Mouse (Mus musculus): ENCODE data around the gene Amz2.

Gene Amz2

DNA sequence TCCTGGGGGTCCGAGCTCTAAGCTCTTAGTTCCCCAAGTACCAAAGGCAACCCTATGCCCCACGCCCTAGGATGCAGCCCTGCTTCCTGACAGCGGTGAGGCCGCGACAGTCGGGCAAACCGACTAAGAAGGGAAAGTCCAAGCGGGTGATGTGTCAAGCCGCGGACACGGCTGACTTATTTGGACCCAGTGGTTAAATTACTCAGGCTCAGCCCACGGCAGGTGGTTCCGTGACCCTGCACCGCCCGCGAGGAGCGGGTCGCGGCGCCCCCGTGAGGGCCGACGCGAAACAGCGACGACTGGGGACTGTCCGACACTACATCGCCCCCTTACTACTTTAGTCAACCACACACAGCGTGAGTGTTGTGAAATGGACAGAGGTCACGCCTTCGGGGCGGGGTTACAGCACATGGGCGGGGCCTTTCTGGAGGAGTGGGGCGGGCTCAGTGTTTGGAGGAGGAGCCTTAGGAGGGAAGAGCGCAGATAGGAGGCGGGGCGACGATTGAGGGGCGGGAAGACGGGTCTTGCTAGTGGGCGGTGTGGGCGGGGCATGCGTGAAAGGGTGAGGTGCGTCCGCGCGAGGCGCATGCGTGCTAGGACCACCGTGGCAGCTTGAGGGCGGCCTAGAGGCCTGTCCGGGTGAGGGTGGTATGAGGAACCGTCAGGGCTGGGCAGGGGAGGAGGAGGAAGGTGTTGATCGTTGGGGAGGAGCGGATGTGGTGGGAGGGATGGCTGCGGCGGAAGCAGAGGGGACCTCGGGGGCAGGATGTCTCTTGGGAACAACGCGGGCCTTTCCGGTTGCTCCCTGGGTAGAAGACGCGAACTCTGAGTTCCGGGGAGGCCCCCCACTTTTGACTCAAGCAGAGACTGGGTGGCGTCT, at the start of gene Amz2:
TSS of gene Amz2 (plus strand) at position 555 of the 880 bp plus-strand sequence.
- peak; percentile 100 for DNase-seq (ENCODE audit: extremely low spot score, low spot score)

DNA sequence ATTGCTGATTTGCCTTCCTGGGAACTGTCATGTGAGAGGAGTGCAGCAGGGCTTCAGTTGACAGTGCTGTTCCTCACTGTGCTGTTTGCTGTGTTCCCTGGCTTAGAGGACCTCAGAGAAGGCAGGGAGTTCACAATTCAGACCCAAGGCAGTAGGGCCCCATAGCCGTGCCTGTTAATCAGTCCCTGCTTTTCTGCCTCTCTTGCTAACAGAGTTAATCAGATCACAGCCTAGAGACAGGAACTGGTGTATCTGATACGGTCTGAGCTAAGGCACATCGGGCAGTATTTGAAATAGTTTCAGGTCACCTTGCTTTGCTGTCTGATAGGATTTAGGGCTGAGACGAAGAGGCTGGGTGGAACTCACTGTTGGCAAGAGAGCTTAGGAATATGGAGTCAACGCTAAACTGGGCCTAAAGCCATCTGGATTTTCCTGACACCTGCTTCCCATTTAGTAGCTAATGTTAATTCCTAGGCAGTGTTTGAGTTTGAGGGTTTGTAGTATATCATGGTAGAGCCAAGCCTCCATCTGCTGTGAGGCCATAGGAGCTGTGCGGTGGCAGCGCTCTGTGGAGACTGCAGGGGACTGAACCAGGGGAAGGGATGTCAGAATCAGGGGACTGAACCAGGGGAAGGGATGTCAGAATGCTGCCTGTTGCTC, 49.1 kb upstream of the Amz2 start:
- DNase-seq (ENCODE audit: extremely low spot score, low spot score) = no peak

DNA sequence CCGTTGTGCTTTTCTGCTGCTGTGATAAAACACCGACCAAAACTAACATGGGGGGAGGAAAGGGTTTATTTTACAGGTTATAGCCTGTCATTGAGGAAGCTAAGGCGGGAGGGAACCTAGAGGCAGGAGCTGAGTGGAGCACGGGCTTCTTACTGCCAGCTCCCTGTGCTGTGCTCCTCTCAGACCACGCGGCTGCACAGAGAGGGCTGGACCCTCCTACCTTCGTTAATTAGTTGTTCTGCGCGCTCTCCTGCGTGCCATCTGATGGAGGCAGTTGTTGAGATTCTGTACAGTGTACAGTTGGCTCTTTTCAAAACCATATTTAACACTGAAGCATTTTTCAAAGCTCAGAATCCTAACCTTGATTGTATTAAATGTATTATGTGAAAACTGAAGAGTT, 48.3 kb upstream of the Amz2 start:
- no peak for DNase-seq (ENCODE audit: extremely low spot score, low spot score)

DNA sequence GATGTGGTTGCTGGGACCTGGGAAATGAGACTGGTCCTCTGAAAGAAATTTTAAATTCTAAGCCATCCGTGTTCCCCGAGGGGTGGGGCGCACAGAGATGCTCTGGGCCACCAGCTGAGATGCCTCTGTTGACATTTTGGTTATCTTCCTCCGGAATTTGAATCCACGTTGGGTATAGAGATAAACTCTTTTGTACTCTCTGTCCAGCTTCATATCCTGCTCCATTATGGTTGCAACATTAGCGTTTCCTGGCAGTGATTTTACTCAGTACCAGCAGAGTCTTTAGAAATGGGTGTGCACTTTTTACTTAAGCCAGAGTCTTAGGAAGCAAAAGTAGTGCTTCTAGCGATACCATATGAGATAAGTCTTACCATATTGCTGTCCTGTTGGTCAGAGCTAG, 47.7 kb upstream of the Amz2 start:
- DNase-seq (ENCODE audit: extremely low spot score, low spot score) = no peak

DNA sequence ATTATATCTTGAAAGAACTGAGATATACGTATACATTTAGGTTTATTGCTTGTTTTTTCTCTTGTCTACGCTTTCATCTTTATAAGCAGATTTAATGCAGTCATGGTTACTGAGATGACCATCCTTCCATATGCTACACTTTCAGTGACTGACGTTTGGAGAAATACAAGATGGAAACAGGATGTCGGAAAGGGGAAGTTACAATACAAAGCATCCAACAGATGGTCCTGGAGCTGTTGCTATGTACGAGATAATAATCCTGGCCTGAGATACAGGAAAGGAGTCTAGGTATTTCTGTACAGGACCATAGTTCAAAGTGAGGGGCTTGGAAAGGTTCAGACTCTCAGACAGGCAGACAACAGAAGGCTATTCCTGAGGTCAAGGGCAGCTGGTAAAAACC, 45.1 kb upstream of the Amz2 start:
- DNase-seq (ENCODE audit: extremely low spot score, low spot score) = no peak

DNA sequence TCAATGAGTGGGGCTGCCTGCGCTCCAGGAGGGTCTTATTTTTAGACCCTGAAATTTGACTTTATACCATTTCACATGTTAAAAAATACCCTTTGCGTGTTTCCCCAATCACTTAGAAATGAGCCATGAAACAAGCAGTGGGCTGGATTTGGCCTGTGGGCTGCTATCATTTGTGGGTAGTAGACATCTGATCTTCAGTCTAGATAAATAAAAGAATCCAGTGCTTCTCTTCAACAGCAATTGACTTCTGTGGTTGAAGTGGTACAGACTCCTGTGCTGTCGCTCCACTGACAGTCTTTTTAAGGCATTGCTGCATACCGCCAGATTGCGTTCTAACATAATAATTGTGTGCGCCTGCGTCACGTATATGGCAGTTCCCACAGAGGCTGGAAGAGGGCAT, 40.5 kb upstream of the Amz2 start:
- DNase-seq (ENCODE audit: extremely low spot score, low spot score) = no peak

DNA sequence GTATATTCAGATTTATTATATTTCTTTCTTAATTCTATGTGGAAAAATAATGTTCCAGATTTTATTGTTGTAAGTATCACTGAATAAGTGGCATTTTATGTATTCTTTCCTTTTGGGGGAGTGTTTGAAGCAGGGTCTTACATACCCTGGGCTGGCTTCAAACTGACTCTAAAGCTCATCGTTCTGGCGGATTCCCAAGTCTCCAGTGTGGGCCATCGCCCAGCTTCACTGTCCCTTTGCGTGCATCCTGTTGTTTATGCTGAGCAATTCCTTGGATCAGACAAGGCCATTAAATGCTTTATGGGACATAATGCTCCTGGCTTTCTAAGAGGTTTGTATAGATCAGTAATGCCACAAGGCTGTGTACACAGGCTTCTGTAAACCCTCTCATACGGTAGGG, 36.7 kb upstream of the Amz2 start:
- DNase-seq (ENCODE audit: extremely low spot score, low spot score) = no peak

DNA sequence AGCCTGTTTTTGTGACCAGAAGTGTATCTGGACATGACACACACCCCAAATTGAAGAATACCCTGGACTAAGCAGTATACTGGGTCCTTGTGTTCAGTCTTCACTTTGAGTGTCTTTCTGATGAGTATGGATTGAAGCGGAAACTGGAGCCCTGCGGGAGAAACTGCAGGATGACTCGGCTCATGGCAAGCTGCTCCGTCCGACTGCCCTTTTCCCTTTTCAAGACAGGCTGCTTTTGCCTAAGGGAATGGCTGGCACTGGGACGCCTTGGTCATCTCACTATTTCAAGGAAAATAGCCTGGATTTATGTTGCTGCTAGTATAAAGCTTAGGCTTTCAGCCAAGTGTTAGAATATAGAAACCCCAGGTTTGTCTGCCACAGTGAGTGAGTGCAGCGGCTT, 34.5 kb upstream of the Amz2 start:
- DNase-seq (ENCODE audit: extremely low spot score, low spot score) = no peak

DNA sequence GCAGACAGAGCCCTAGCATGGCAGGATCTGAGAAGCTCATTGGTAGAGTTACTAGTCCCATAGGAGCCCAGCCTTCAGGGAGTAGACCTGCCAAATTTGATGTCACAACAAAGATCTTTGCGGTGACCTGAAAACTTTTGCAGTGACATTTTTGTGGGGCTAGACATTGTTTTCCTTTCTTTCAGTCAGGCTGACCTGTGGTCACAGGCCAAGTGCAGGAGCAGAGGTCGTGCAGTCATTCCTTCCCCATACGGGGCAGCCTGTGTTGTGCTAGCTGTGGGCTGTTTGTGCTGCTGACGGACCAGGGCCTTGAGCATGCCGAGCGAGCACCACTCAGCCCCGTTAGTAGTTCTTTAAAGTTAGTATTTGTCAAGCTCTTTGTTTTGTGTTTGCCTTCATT, 34.0 kb upstream of the Amz2 start:
- no peak for DNase-seq (ENCODE audit: extremely low spot score, low spot score)

DNA sequence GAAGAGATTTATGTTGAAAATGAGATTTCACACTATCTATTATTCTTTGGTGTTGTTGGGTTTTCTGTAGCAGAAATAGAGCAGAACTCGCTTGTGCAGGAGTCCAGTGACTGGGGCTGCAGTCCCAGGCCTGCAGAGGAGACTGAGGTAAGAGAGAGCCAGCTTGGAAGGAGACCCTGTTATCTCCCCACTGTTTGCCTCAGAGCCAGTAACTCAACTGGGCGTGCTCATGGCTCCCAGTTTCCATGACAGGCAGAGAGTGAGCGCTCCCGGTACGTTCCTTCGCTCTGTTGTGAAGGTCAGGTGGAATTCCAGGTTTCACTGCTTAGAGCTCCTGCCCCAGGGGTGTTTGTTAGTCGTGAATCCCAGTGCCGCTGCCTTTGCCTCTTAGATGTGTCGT, 33.1 kb upstream of the Amz2 start:
- no peak for DNase-seq (ENCODE audit: extremely low spot score, low spot score)

DNA sequence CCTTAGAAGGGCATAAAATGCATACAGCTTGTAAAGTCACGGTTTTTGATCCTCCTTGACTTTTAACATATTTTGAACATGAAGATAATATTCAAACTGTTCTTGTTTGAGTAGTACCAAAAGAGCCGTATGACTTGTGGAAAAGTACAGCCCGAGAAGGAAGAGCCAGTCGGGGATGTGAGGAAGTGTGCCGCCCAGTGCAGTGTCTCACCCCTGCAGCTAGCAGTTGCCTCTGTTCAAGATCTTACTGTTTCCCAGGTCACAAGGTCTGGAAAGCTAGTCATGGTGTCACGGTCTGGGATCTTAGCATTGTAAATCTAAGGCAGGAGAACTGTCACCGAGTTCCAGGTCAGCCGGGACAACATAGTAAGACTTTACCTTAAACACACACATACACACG, 31.0 kb upstream of the Amz2 start:
- DNase-seq (ENCODE audit: extremely low spot score, low spot score) = no peak

DNA sequence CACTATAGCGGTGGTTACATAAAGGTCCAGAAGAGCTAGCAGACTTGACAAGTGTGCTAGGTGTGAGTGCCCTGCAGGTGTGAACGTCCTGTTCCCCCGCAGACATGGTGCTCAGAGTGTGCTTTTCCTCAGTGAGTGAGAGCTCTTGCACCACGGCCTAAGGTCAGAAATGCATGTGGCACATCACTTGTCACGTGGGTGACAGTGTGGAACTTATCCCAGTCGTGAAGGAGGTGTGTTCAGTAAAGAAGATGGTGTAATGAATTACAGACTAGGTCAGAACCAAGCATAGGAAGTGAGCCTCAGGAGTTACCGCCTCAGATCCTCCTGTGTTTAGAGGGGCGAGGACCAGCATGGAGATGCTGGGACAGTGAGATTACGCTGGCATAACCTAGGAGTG, 30.5 kb upstream of the Amz2 start:
- no peak for DNase-seq (ENCODE audit: extremely low spot score, low spot score)

DNA sequence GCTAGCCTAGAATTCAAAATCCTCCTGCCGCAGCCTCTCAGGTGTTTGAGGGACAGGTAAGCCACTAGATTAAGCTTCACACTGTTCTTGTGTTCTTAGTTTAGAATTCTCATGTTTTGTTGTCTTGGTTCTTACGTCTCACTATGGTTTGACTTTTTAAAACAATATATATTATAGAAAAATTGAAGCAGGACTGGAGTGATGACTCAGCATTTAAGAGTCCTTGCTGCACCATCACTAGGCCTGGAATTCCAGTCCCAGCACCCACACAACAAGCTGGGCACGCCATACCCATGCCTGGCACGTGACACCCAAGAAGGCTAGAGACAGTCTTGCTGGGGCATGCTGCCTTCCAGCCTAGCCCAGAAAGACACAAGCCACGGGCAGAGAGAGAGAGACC, 19.3 kb upstream of the Amz2 start:
- no peak for DNase-seq (ENCODE audit: extremely low spot score, low spot score)

DNA sequence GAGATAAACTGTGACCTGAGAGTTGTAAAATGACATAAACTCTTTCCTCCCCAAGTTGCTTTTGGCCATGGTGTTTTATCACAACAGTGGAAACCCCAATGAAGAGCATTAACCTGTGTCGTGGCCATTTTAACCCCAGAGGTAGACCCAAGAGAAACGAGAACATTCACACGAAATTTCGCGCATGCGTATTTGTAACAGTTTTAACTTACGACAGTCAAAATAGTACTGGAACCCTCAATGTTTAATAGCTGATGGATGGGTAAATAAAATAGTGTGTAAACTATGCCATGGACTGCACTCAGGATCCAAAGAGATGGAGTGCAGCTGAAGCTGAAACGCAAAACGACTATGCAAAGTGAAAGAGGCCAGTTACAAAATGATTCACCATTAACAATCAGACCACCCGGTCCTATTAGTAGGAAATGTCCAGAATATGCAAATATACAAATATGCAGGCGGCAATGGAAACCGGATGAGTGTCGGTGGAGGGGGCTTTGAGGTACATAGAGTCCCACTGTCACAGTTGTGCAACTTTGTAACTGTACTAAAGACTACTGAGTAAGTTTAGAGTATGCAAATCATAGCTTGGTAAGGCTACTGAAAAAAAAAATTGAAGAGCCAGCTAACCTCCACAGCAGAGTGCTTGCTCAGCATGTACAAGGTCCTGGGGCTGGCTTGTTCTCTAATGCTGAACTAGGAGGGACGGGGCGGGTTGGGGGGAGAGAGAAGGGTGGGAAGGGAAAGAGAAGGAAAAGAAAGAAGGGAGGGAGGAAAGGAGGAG, 15.4 kb upstream of the Amz2 start:
- DNase-seq (ENCODE audit: extremely low spot score, low spot score) = no peak

DNA sequence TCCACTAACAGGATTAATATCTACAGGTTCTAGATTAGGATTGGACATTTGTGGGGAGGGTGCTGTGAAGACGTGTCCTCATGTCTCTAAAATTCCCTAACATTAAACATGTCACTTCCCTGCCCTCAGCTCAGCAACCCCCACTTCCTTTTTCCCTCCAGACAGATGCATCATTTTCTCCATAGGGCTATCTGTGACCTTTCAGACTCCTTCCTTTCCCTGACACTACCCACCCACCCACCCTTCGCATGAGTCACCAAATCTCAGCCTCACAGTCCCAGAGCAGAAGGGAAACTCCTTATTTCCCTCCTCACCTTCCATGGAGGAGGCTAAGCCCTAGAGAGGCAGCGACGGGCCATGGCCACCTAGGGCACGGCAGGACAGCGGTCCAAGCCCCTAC, 12.1 kb upstream of the Amz2 start, which contains the start of gene 9930022D16Rik:
TSS of gene 9930022D16Rik (plus strand) at position 301 of the 400 bp plus-strand sequence.
- DNase-seq (ENCODE audit: extremely low spot score, low spot score) = no peak

DNA sequence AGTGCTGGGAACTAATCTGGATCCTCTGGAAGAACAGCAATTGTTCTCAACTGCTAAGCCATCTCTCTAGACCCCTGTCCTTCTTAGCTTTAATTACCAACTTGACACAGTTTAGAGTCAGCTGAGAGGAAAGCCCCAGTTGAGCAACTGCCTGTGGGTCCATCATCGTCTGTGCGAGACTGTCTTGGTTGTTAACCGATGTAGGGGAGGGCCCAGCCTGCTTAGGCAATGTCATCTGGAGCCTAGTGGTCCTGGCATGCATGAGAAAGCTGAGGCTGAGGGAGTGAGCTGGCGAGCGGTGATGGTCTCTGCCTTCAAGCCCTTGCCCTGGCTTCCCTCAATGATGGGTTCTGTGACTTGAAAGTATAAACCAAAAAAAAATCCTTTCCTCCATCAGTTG, 10.9 kb upstream of the Amz2 start:
- DNase-seq (ENCODE audit: extremely low spot score, low spot score) = no peak

DNA sequence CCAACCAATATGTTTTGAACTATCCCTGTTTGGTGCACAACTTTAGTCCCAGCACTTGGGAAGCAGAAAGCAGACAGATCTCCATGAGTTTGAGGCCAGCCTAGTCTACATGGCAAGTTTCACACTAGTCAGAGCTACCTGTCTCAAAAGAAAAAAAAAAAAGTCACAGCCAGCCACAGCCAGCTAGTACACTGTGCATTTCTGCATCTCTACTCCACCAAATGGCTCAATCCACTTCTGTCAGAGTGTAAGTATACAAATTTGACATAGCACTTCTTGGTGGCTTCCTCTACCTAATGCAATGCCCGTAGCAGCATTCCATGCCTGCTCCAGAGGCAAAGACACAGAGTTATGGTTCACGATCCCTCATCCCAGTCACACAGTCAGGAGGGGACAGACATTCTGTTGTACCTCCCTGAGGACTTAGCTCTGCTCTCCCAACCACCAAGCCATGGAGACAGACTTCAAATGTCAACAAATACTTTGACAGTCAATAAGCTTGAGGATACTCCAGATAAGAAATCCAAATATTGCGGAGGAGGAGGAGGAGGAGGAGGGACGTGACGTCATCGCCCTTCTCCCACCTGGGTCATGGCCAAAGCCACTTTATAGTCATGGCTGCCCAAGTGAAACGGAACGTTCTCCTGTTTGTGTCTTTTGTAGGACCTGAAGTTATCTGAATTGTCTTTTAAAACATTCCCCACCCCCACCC, 8.9 kb upstream of the Amz2 start:
- no peak for DNase-seq (ENCODE audit: extremely low spot score, low spot score)

DNA sequence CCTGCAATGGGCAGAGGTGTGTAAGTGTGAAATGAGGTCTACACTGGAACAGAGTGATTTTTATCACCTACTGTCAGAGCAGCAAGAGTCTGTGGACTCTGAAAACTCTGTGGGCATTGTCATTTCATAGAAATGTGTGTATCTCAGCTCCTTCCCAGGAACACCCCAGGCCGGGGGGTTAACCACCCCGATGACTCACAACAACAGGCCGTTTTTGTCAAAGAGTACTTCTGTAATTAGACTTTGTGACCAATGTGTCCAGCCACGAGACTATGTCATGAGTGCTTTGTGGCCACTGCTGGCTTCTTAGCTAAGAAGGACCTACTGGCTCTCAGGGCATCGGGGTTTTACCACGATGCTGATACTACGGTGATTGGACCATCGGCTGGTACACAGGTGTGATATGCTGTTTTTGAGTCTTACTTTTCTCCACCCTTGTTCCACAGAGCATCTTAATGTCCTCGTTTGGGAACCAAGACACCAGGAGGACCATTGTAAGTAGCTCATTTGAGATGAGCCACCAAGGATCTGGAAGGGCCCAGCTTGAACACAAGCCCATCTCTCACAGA, 8.2 kb upstream of the Amz2 start:
- no peak for DNase-seq (ENCODE audit: extremely low spot score, low spot score)

DNA sequence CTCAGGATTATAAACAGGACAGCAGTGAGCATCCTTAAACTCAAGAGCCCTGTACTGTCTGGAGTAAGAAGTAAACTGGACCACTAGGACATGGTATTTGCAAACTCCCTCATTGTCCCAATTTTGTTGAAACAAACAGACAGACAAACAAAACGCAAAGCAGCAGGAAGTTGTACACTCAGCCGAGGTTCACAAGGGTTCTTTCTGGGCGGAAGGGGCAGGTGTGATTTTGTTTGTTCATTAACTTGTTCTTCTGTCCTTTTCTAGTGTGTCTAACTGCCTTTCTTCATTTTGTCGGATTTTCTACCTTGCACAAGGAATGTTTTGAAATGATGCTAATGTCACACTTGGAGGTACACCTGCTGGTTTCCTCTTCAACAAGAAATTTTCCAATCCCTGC, 6.3 kb upstream of the Amz2 start:
- no peak for DNase-seq (ENCODE audit: extremely low spot score, low spot score)

DNA sequence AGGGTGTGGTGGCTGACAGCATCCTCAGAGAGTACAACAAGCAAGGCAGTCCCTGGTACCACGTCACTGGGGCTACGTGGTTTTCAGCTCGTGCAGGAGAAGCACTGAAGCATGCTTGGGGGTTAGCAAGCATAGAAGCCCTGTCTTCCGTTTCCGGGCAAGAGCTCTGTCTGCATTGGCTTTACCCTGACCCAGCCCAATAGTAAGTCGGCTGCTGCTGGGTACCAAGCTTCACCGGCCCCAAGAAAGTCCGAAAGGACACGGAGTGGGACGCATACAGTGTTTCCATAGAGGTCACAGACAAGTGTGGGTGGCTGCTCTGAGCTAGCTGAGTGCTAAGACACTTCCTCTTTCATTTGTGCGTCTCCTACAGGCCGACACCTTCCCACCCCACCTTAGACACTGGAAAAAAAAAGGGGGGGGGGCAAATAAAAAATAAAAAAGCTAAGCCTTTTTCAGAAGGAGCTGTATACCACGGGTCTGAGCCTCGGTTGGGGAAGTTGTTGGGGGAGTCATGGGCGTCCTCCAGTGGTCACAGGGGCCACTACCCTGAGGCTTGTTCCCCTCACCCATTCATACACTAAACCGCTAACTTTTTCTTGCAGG, 5.7 kb upstream of the Amz2 start:
- no peak for DNase-seq (ENCODE audit: extremely low spot score, low spot score)

DNA sequence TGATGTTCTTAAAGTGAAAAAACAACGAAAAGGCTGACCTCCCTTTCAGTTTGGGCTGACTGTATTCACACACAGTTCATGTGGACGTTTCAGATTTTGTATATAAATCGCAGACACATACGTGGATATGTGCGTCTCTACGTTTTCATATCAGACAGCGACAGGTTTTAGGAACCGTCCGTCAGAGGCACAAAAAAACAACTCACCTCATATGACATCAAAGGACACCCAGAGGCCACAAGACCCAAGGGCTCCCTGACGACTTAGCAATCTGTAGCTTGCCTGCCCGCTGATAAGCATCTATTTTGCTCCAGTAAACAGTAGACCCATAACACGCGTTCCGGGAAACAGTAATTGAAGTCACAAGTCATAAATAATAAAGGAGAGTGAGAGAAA, 5.2 kb upstream of the Amz2 start:
- DNase-seq (ENCODE audit: extremely low spot score, low spot score) = no peak

Data from neural tube, embryonic 10.5 days (tissue).